Mouse (Mus musculus): ENCODE results near the gene Gm7876. TPM values are rescaled to one million over a fixed set of nuclear protein-coding genes. Genes with fewer than 3 reads are reported as not detected.
"Not testable (repeated sequence)": the region's sequence is repeated elsewhere in the genome, so short reads cannot be mapped to it uniquely, and the experiment has no call there.

Gene Gm7876
- total RNA-seq (2017): not detected in 2 replicates

GRCm38 (mm10) chr14:4708938-4709337, at the start of gene Gm7876:
Gene Gm7876 (plus strand): TSS chr14:4709238.
- not testable (repeated sequence) for ATAC-seq (ENCODE audit: extremely low read depth, insufficient number of reproducible peaks, low FRiP score, poor library complexity, severe bottlenecking)

- not testable (repeated sequence) for ATAC-seq (ENCODE audit: extremely low read depth, insufficient number of reproducible peaks, low FRiP score, poor library complexity, severe bottlenecking)
These were observed 45.1 kb upstream of the Gm7876 start, which contains the start of gene Gm3239 for GRCm38 (mm10) chr14:4663892-4664291. Gene Gm3239 (plus strand): TSS chr14:4664192.

- not testable (repeated sequence) for ATAC-seq (ENCODE audit: extremely low read depth, insufficient number of reproducible peaks, low FRiP score, poor library complexity, severe bottlenecking)
These were observed 17.2 kb downstream of the Gm7876 start, which contains the start of gene Gm3252 for GRCm38 (mm10) chr14:4726038-4726880. Gene Gm3252 (plus strand): TSS chr14:4726775.

Other genes starting within 250 kb of the Gm7876 start
- gene Gm3182, start 227.5 kb upstream of the Gm7876 start, total RNA-seq (2017): 0.58 TPM in 1 of 2 replicates, not detected in the other
- not detected in 2 replicates for gene Gm3047, start 153.8 kb upstream of the Gm7876 start, total RNA-seq (2017)
- gene Gm8159, start 76.9 kb upstream of the Gm7876 start, total RNA-seq (2017): not detected in 2 replicates
- gene Gm3239, start 45.0 kb upstream of the Gm7876 start, total RNA-seq (2017): not detected in 2 replicates
- not detected in 2 replicates for gene Gm3252, start 17.5 kb downstream of the Gm7876 start, total RNA-seq (2017)
- not detected in 2 replicates for gene Gm9602, start 67.1 kb downstream of the Gm7876 start, total RNA-seq (2017)
- not detected in 2 replicates for gene Gm3269, start 128.9 kb downstream of the Gm7876 start, total RNA-seq (2017)
- gene Gm3264, start 146.3 kb downstream of the Gm7876 start, total RNA-seq (2017): not detected in 2 replicates
- gene Gm3278, start 183.2 kb downstream of the Gm7876 start, total RNA-seq (2017): not detected in 2 replicates

All from neutrophil, adult 5-6 weeks (primary cell).